Mouse (Mus musculus) retina, postnatal 7 days (tissue): ENCODE data around the gene Mark3.
A peak's percentile ranks its signal among the peaks of the same experiment; 100 is the strongest.
"Not testable (repeated sequence)": the region's sequence is repeated elsewhere in the genome, so short reads cannot be mapped to it uniquely, and the experiment has no call there.

Experiments used
- DNase-seq: peaks from one replicate; pipeline ENCODE4 v3.0.0-alpha.2; 2012; ENCODE audit warnings: low read depth, low spot score

Mark3 gene

GRCm38 (mm10) chr12:111652953-111653352 is 78.6 kb downstream of the Mark3 start:
- DNase-seq = no peak

DNA sequence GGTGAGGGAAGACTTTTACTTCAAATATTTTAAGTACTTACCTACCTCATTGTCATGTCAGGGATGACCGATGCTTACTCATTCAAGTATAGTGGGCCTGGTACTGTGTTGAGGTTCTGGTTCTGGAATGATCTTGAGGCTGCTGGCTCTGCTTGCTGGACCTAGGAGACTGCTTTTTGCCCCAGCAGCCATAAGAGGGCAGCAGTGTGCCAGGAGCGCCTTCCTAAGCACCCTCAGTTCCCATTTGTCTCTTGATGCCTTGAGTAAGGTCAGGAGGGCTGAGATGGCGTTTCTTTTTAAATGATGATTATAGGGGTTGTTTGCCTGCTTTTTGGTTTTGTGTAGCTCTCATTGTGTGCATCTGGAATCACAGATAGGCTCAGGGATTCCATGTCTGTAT is 79.1 kb downstream of the Mark3 start:
- DNase-seq = peak; percentile 73

GRCm38 (mm10) chr12:111655695-111656094 is 81.4 kb downstream of the Mark3 start:
- DNase-seq = no peak

DNA sequence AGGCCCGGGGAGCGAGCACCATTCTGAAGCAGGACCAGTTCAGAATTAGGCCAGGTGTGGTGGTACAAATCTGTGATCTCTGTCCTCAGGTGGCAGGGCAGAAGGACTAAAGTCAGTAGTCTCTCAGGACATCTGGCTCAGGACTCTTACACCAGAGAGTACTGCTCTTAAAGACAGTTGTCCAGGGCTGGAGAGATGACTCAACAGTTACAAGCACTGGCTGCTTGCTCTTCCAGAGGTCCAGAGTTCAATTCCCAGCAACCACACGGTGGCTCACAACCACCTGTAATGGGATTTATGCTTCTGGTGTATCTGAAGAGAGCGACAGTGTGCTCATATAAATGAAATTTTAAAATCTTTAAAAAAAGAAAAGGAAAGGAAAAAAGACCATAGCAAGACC is 85.0 kb downstream of the Mark3 start:
- DNase-seq = no peak

GRCm38 (mm10) chr12:111660628-111661027 is 86.3 kb downstream of the Mark3 start:
- DNase-seq = no peak

DNA sequence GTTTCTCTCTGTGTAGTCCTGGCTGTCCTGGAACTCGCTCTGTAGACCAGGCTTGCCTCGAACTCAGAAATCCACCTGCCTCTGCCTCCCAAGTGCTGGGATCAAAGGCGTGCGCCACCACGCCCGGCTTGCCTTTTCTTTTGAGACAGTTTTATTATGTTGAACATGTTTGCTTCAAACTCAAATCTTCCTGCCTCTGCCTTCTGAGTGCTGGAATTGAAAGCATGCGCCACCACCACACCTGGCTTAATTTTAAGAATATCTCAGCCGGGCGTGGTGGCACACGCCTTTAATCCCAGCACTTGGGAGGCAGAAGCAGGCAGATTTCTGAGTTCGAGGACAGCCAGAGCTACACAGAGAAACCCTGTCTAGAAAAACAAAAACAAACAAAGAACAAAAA is 87.2 kb downstream of the Mark3 start:
- DNase-seq = not testable (repeated sequence)

DNA sequence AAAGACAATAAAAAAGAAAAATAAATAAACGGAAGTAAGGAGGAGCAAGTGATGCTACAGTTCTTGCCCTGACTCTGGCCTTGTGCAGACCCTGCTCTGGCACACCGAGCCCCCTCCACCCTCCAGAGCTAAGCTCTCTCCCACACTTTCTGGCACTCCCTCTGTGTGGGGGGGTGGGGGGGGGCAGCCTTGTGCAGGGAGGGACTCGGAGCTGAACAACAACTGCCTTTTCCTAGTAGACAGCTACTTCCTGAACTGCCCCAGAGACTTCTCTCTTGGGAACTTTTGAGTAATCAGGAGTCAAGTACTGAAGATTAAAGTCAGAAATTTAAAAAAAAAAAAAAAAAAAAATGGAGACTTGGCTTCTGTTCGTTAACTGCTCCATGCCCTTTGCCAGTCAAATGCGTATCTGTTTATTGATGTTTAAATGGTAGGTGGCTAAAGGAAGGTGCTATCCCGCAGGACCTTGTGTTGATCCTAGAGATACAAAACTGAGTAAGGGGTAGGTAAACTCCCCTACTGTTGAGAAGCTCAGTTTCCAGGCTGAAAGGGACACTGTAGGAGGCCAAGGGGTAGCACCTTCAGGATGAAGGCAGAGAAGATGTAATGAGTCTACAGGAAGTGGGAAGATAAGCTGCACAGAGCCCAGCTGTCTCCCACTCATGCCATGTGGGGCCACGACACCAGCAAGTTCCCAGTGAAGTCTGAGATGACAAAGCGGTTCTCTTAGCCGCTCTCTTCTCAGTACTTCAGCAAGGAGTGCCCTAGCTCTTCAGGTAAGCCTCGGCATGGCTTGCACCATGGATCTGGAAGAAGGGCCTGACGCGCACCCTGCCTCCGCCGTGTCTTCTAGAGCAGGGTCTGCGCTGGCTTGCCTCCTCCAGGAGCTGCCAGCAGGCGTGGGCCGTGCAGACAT is 89.2 kb downstream of the Mark3 start:
- DNase-seq = no peak

DNA sequence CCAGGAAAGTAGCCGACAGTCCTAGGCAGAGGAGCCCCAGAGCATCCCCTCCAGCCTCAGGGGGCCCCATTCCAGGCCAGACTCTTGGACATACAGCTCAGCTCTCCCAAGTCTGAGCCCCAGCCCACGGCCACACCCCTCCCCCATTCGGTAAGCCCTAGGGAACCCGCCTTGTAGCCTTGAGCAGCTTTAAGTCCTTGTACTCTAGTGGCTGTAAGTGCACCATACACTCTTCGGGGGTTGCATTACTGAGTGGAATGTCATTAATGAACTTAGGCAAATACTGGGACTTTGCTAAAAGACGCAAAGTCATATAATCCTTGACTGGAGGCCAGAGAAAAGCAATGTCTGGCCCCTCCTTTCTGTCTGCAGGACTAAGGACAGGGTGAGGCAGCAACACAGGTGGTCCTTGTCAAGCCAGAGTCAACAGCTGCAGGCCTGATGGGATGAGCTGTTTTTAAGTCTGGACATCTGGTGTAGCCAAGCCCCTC is 89.9 kb downstream of the Mark3 start:
- DNase-seq = peak; percentile 69

DNA sequence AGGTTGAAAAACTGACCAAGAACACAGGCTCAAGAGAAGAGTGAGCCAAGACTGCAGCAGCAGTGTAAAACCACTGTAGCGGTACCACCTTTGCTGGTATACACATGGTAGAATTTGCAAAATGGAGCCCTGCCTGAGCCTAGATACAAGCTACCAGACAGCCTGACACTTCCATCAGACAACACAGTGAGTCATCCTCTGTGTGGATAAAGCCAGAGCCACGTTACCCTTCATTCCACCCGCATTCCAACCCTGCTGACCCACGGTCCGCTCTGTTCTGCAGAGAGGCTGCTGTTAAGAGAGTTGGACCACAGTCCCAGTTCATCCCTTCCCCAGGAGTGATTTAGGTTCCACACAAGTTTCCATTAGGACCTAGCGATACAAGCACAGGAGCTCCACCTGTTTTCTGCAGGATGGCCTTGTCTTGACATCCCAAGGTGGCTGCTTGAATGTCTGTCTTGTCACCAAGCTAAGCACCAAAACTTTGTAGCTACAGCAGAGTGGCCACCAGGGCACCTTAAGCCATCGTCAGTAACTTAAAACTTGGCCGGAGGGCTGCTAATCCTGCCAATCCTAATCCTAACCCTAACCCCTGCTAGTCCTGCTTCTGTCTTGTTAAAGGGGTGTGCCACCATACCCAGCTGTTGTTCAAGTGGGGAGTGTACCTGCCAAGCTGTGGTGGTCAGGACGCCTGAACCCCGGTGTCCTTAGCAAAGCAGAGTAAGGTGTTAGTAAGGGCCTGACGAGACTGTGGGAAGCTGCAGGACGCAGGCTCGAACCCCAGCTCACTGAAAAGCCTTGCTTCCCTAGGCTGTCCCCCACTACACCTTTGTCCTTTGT is 90.9 kb downstream of the Mark3 start:
- DNase-seq = no peak

- no peak for DNase-seq
Observed at GRCm38 (mm10) chr12:111666380-111666779, 92.1 kb downstream of the Mark3 start.

DNA sequence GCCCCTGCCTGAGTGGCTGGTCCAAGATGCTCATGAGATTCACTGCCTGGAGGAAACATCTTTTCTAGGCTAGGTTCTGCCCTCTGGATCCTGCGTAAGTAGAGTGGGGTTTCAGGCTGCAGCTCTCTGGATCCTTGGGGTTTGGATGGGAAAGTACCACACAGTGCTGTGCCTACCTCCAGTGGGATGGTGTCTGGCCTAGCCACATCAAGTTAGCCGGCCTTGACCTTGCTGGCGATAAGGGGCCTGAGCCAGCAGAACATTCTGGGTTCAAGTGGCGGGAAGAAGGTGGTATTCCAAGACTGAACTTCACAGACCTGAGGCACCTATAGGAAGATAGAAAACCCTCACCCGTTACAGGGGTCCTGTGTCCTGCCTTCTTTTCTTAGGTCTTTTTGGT is 93.1 kb downstream of the Mark3 start:
- no peak for DNase-seq

DNA sequence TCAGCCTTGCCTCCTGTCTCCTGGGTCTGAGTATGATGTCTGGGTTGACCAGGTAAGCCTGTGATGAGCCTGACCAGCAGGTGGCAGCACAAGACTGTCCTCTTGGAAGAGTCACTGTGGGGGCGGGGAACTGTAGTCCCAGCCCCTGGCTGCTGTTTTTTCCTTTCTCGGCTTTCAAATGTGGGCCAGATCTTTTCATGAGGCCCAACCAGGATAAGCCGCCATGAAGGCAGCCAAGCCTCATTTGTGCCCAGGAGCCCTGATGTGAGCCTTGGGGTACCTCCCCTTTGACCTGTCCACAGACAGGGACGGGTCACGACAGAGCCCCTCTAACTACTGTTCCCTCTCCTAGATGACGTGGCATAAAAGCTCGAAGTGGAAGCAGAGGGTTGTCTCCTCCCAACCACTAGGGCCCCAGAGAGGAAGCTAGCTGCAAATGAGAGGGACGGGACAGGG is 94.2 kb downstream of the Mark3 start:
- DNase-seq = peak; percentile 94

GRCm38 (mm10) chr12:111669000-111669788 is 94.9 kb downstream of the Mark3 start:
- no peak for DNase-seq

DNA sequence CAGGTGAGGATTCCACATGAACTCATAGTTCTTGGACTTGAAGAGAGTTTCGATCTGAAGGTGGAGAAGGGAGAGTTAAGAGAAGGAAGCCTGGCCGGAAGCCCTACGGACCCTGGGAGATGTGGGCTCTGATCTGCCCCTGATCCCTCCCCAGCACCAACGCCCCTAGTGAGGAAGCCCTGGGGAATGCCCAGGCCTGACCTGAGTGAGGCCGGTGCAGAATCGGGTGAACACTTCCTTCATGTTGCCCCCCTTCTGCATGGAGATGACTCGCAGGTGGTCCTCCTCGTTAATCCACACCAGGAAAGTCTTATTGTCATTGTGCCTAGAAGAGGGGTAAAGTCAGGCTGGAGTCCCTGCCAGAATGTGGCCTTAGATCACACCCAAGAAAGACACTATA is 95.6 kb downstream of the Mark3 start:
- no peak for DNase-seq

- no peak for DNase-seq
Observed at GRCm38 (mm10) chr12:111670371-111670971, 96.1 kb downstream of the Mark3 start.

- DNase-seq = no peak
Observed at GRCm38 (mm10) chr12:111670976-111671375, 96.7 kb downstream of the Mark3 start.

GRCm38 (mm10) chr12:111671431-111671902 is 97.1 kb downstream of the Mark3 start:
- DNase-seq = no peak

GRCm38 (mm10) chr12:111672176-111672575 is 97.9 kb downstream of the Mark3 start, which contains the start of gene Ckb:
TSS of gene Ckb (minus strand) at chr12:111672338.
- peak; percentile 85 for DNase-seq

DNA sequence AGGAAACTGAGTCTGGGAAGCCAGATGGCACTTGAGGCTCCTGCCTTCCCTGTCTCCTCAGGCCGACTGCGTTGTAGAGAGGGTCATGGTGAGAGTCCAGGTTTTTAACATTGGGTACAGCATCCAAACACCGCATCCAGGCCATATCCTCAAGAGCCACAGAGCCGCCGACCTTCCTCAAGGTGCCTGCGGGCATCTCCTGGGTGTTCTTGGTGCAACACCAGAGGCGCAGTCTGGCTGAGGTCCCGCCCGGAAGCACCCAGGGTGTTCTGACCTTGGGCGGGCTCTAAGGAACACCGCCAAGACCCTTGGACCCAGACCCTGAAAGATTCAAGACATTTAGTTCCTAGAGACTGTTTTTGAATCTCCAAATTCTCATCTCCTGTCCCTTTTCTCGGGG is 98.3 kb downstream of the Mark3 start:
- DNase-seq = no peak

DNA sequence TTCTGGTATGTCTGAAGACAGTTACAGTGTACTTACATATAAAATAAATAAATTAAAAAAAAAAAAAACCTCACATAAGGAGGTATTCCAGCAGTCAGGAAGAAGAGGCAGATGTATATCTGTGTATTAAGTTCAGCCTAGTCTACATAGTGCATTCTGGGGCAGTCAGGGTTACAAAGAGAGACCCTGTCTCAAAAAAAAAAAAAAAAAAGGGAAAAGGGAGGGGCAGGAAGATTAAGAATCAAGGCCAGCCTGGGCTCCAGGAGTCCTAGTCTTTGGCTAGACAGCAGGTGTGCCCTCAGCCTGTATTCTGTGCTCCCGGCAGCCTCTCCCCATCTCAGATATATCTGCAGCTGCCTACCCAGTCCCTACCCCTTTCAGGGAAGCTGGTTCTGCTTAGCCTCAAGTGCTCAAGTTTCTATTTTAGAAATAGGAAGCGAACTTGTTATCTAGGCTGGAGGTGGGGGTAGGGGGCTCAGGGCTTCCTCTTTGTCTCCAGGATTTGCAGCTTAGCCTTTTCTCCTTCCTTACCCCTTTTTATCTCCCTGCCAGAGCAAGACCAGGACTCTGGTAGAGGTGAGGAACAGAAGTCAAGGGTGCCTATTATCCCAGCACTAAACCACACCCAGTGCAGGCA is 100.6 kb downstream of the Mark3 start:
- DNase-seq = no peak
